Mouse (Mus musculus): Measurements from ENCODE around the gene Hist1h3f. TPM values are rescaled to one million over a fixed set of nuclear protein-coding genes. Genes with fewer than 3 reads are reported as not detected.
A peak's percentile ranks its signal among the peaks of the same experiment; 100 is the strongest.
"Not testable (repeated sequence)": the region's sequence is repeated elsewhere in the genome, so short reads cannot be mapped to it uniquely, and the experiment has no call there.

The Hist1h3f gene
- polyA plus RNA-seq, 1 experiment from 2014 or later, result 0.54 TPM

DNA sequence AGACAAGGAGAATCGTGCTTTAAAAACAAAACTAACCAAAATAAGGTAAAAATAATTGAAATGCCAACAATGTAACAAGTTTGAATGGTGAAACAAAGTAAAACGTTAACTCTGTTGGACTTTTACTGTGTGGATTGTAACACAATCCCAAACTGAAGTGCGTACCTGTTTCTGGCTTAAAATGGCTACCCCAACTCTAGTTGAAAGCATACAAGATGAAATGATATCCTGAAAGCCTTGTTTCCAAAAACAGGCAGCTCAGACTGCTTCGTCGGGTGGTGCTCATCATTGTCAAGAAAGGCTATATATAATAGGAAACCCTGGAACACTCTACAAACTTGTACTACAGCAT is 17.7 kb downstream of the Hist1h3f start:
- H3K36me3 ChIP-seq (ENCODE audit: insufficient read depth, low read length); H3K27me3 ChIP-seq (ENCODE audit: insufficient read depth, low read length); H3K9ac ChIP-seq (replicated peaks; ENCODE audit: low read length); H3K9me3 ChIP-seq (ENCODE audit: low read length); H3K4me1 ChIP-seq (ENCODE audit: insufficient read depth, low read length); ATAC-seq (ENCODE audit: low FRiP score, low TSS enrichment): not testable (repeated sequence)
- 0% methylated on average over 2 of the region's 5 CpGs for WGBS
- Histone ChIP-seq H3K4me2 (replicated peaks; ENCODE audit: low read depth, low read length) (peak overlapping the region; percentile 77), H3K4me3 (ENCODE audit: low read length) (peak overlapping the region; percentile 47), H3K27ac (ENCODE audit: low read length) (peak overlapping the region; percentile 100)

DNA sequence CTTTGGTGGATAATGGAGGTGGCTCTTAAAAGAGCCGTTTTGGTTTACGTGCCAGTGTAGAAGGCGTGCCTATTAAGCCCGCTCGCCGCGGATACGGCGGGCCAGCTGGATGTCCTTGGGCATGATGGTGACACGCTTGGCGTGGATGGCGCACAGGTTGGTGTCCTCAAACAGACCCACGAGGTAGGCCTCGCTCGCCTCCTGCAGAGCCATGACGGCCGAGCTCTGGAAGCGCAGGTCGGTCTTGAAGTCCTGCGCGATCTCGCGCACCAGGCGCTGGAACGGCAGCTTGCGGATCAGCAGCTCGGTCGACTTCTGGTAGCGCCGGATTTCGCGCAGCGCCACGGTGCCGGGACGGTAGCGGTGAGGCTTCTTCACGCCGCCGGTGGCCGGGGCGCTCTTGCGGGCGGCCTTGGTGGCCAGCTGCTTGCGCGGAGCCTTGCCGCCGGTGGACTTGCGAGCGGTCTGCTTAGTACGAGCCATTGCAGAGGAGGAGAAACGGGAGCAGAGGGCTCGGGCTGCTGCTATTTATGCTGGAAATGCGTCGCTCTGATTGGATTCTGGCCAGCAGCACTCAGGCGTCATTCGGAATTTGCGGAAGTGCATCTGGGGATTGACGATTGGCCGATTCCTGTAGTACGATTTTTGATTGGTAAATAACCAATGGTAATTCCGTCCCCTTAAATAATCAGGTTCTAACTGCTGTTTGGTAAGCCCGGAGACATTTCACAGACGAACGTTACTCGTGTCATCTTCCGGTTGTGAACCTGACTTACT is 18.2 kb downstream of the Hist1h3f start, which contains the start of gene Hist1h3e:
Gene Hist1h3e (minus strand): TSS at position 487 of the 777 bp plus-strand sequence.
- H3K4me1 ChIP-seq (ENCODE audit: insufficient read depth, low read length); H3K36me3 ChIP-seq (ENCODE audit: insufficient read depth, low read length); H3K9me3 ChIP-seq (ENCODE audit: low read length); H3K27me3 ChIP-seq (ENCODE audit: insufficient read depth, low read length): not testable (repeated sequence)
- Histone ChIP-seq H3K9ac (replicated peaks; ENCODE audit: low read length) (peak within 1 kb of the TSS; percentile 74), H3K4me3 (ENCODE audit: low read length) (peak within 1 kb of the TSS; percentile 47), H3K27ac (ENCODE audit: low read length) (peak within 1 kb of the TSS; percentile 100), H3K4me2 (replicated peaks; ENCODE audit: low read depth, low read length) (peak within 1 kb of the TSS; percentile 77)
- WGBS, result 1% methylated on average over 55 of the region's 67 CpGs
- ATAC-seq (ENCODE audit: low FRiP score, low TSS enrichment), result peak; percentile 95

GRCm38 (mm10) chr13:23562699-23563462 is 19.0 kb downstream of the Hist1h3f start:
- WGBS, result 3% methylated on average over 18 of the region's 18 CpGs
- peak; percentile 64 for ATAC-seq (ENCODE audit: low FRiP score, low TSS enrichment)
- no peaks in the 10 kb centered on the region for H3K9me3 ChIP-seq (ENCODE audit: low read length)
- peak overlapping the region; percentile 37 for H3K4me3 ChIP-seq (ENCODE audit: low read length)
- no peaks in the 10 kb centered on the region for H3K36me3 ChIP-seq (ENCODE audit: insufficient read depth, low read length)
- H3K27ac ChIP-seq (ENCODE audit: low read length), result peak overlapping the region; percentile 100
- H3K4me1 ChIP-seq (ENCODE audit: insufficient read depth, low read length), result no peaks in the 10 kb centered on the region; the same call in 1 of the 2 replicates
- peak overlapping the region; percentile 74 for H3K9ac ChIP-seq (replicated peaks; ENCODE audit: low read length)
- peak overlapping the region; percentile 77 for H3K4me2 ChIP-seq (replicated peaks; ENCODE audit: low read depth, low read length)
- H3K27me3 ChIP-seq (ENCODE audit: insufficient read depth, low read length), result no peaks in the 10 kb centered on the region

GRCm38 (mm10) chr13:23564482-23564881 is 20.6 kb downstream of the Hist1h3f start:
- H3K36me3 ChIP-seq (ENCODE audit: insufficient read depth, low read length), result no peaks in the 10 kb centered on the region
- peaks cover under 1% of the 10 kb centered on the region; the same call in 1 of the 2 replicates for H3K4me1 ChIP-seq (ENCODE audit: insufficient read depth, low read length)
- H3K4me3 ChIP-seq (ENCODE audit: low read length), result no peak overlapping the region
- H3K27ac ChIP-seq (ENCODE audit: low read length), result peak overlapping the region; percentile 100
- ATAC-seq (ENCODE audit: low FRiP score, low TSS enrichment), result no peak
- 72% methylated on average over 2 of the region's 2 CpGs for WGBS
- H3K4me2 ChIP-seq (replicated peaks; ENCODE audit: low read depth, low read length), result no peak overlapping the region
- no peaks in the 10 kb centered on the region for H3K27me3 ChIP-seq (ENCODE audit: insufficient read depth, low read length)
- no peak overlapping the region for H3K9ac ChIP-seq (replicated peaks; ENCODE audit: low read length)
- H3K9me3 ChIP-seq (ENCODE audit: low read length), result no peaks in the 10 kb centered on the region

DNA sequence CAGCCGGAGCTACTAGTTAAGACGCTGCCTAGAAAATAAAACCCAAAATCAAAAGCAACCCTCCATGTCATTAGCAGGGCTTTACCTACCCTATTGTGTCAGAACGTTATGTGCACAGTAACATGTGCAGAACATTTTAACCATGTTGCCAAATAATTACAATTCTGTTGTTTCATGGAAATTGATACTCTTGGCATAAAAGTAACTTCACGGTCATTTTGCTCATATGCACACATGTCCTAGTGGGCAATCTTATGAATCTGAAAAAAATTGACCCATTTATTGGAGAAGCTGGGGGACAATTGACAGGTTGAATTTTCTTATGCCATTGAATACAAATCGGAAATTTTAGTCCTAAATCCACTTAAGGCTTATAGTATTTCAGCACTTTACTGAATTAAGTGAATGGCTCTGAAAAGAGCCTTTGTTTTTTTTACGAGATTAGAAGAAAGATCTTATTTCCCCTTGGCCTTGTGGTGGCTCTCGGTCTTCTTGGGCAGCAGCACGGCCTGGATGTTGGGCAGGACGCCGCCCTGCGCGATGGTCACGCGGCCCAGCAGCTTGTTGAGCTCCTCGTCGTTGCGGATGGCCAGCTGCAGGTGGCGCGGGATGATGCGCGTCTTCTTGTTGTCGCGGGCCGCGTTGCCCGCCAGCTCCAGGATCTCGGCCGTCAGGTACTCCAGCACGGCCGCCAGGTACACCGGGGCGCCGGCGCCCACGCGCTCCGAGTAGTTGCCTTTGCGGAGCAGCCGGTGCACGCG is 26.6 kb downstream of the Hist1h3f start:
- Histone ChIP-seq H3K27ac (ENCODE audit: low read length) (peak overlapping the region; percentile 97), H3K9ac (replicated peaks; ENCODE audit: low read length) (peak overlapping the region; percentile 61), H3K4me2 (replicated peaks; ENCODE audit: low read depth, low read length) (peak overlapping the region; percentile 54), H3K4me3 (ENCODE audit: low read length) (peak overlapping the region; percentile 57)
- WGBS, result under 1% methylated on average over 20 of the region's 41 CpGs
- not testable (repeated sequence) for H3K36me3 ChIP-seq (ENCODE audit: insufficient read depth, low read length); H3K9me3 ChIP-seq (ENCODE audit: low read length); H3K4me1 ChIP-seq (ENCODE audit: insufficient read depth, low read length); ATAC-seq (ENCODE audit: low FRiP score, low TSS enrichment); H3K27me3 ChIP-seq (ENCODE audit: insufficient read depth, low read length)

DNA sequence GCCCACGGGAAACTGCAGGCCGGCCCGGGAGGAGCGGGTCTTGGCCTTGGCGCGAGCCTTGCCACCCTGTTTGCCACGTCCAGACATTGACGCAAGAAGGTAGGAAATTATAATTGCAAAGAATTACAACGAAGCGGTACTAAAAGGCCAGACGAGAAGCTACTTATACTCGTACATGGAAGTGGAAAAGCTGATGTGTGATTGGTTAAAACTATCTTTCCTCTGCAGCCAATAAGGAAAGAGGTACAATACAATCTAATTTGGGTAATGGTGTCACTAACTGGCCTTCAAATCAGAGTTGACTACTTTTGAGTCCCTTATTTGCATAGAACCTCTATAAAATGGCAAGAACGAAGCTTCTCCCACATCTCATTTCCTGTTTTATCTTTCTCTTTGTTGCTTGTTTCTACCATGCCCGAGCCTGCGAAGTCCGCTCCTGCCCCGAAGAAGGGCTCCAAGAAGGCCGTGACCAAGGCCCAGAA is 27.2 kb downstream of the Hist1h3f start, which contains the start of the genes Hist1h2ae and Hist1h2bg:
Gene Hist1h2ae (minus strand): TSS at position 199 of the 482 bp plus-strand sequence.
Gene Hist1h2bg (plus strand): TSS at position 375 of the 482 bp plus-strand sequence.
- H3K9ac ChIP-seq (replicated peaks; ENCODE audit: low read length), result peak within 1 kb of the TSS; percentile 75
- H3K9me3 ChIP-seq (ENCODE audit: low read length), result no peaks in the 10 kb centered on the region
- no peaks in the 10 kb centered on the region for H3K27me3 ChIP-seq (ENCODE audit: insufficient read depth, low read length)
- no peaks in the 10 kb centered on the region for H3K36me3 ChIP-seq (ENCODE audit: insufficient read depth, low read length)
- ATAC-seq (ENCODE audit: low FRiP score, low TSS enrichment), result peak; percentile 91
- H3K4me1 ChIP-seq (ENCODE audit: insufficient read depth, low read length), result peaks cover 10% of the 10 kb centered on the region
- H3K4me3 ChIP-seq (ENCODE audit: low read length), result peak within 1 kb of the TSS; percentile 57
- peak within 1 kb of the TSS; percentile 97 for H3K27ac ChIP-seq (ENCODE audit: low read length)
- H3K4me2 ChIP-seq (replicated peaks; ENCODE audit: low read depth, low read length), result peak within 1 kb of the TSS; percentile 78
- 0% methylated on average over 18 of the region's 18 CpGs for WGBS

DNA sequence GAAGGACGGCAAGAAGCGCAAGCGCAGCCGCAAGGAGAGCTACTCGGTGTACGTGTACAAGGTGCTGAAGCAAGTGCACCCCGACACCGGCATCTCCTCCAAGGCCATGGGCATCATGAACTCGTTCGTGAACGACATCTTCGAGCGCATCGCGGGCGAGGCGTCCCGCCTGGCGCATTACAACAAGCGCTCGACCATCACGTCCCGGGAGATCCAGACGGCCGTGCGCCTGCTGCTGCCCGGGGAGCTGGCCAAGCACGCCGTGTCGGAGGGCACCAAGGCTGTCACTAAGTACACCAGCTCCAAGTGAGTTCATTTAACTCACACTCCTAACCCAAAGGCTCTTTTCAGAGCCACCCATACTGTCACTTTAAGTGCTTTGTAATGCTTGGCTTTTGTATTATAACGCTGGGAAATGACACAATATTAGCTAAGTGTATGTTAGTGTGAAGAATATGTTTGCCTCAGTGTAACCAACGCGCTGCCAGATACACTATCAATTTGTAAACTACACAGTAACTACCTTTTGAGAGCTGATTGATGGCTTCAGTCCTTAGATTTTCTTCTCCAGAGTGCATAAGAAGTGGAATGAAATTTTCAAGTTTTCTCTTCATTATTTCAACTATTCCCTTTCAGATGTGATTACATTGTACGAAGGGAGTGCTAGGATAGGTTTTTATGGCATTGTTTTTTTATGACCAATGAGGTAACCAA is 27.8 kb downstream of the Hist1h3f start:
- H3K36me3 ChIP-seq (ENCODE audit: insufficient read depth, low read length); ATAC-seq (ENCODE audit: low FRiP score, low TSS enrichment); H3K9me3 ChIP-seq (ENCODE audit: low read length); H3K27me3 ChIP-seq (ENCODE audit: insufficient read depth, low read length): not testable (repeated sequence)
- under 1% methylated on average over 8 of the region's 34 CpGs for WGBS
- H3K4me3 ChIP-seq (ENCODE audit: low read length), result peak overlapping the region; percentile 57
- peak overlapping the region; percentile 78 for H3K4me2 ChIP-seq (replicated peaks; ENCODE audit: low read depth, low read length)
- peak overlapping the region; percentile 97 for H3K27ac ChIP-seq (ENCODE audit: low read length)
- peaks cover 15% of the 10 kb centered on the region for H3K4me1 ChIP-seq (ENCODE audit: insufficient read depth, low read length)
- H3K9ac ChIP-seq (replicated peaks; ENCODE audit: low read length), result peak overlapping the region; percentile 75

GRCm38 (mm10) chr13:23572218-23573033 is 28.6 kb downstream of the Hist1h3f start:
- no peaks in the 10 kb centered on the region for H3K27me3 ChIP-seq (ENCODE audit: insufficient read depth, low read length)
- ATAC-seq (ENCODE audit: low FRiP score, low TSS enrichment), result no peak
- H3K4me1 ChIP-seq (ENCODE audit: insufficient read depth, low read length), result peaks cover 22% of the 10 kb centered on the region
- 18% methylated on average over 2 of the region's 2 CpGs for WGBS
- no peaks in the 10 kb centered on the region for H3K36me3 ChIP-seq (ENCODE audit: insufficient read depth, low read length)
- peak overlapping the region; percentile 78 for H3K4me2 ChIP-seq (replicated peaks; ENCODE audit: low read depth, low read length)
- H3K4me3 ChIP-seq (ENCODE audit: low read length), result peak overlapping the region; percentile 57
- no peaks in the 10 kb centered on the region for H3K9me3 ChIP-seq (ENCODE audit: low read length)
- H3K27ac ChIP-seq (ENCODE audit: low read length), result peak overlapping the region; percentile 97
- H3K9ac ChIP-seq (replicated peaks; ENCODE audit: low read length), result peak overlapping the region; percentile 80
